Mouse (Mus musculus) spleen, postnatal 14 days (tissue): ENCODE measurements around the gene Mcur1.

Experiments
- DNase-seq, 2 experiments: peaks; one replicate each; pipeline ENCODE4 v3.0.0; 2021 to 2022; ENCODE audit warnings: low spot score in 2 of 2

Gene Mcur1

GRCm38 (mm10) chr13:43565346-43565745 lies 5.4 kb upstream of the Mcur1 start:
- peak; percentile 31 to 66 for DNase-seq

DNA sequence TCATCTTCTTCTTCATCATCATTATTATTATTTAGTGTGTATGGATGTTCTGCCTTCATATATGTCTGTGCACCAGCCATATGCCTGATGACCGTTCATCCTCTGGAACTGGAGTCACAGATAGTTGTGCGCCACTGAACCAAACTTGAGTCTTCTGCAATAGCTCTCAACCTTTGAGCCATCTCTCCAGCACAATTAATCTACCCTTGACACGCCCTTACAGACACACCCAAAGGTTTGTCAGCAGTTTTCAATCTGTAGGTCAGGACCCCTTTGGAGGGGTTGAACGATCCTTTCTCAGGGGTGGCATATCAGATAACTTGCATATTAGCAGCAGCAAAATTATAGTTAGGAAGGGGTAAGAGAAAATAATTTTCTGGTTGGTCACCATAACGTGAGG lies 4.7 kb upstream of the Mcur1 start:
- no peak for DNase-seq

DNA sequence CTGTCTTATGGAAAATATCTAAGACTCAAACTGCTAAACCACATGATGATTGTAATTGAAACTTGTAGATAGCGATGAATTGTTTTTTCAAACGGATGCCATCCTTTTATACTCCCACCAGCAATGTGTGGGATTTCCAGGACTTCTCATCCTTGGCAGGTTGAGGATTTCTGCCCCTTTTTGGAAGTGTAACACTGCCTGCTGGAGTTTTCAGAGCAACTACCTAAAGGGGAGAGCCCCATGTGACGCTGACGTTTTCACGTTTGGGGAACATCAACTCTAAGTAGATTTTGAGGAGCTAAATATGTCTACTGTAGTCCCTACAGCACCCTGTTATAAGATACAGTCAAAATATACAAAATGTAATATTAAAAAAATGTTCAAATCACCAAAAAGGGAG lies 2.7 kb upstream of the Mcur1 start:
- DNase-seq = no peak

- no peak for DNase-seq
These were observed 744 bp upstream of the Mcur1 start for GRCm38 (mm10) chr13:43560458-43561411.

GRCm38 (mm10) chr13:43558959-43559358 lies 1.0 kb downstream of the Mcur1 start:
- no peak for DNase-seq

GRCm38 (mm10) chr13:43558357-43558756 lies 1.6 kb downstream of the Mcur1 start:
- DNase-seq = no peak

GRCm38 (mm10) chr13:43556913-43557542 lies 3.0 kb downstream of the Mcur1 start:
- no peak for DNase-seq

GRCm38 (mm10) chr13:43555321-43555720 lies 4.7 kb downstream of the Mcur1 start:
- no peak for DNase-seq

DNA sequence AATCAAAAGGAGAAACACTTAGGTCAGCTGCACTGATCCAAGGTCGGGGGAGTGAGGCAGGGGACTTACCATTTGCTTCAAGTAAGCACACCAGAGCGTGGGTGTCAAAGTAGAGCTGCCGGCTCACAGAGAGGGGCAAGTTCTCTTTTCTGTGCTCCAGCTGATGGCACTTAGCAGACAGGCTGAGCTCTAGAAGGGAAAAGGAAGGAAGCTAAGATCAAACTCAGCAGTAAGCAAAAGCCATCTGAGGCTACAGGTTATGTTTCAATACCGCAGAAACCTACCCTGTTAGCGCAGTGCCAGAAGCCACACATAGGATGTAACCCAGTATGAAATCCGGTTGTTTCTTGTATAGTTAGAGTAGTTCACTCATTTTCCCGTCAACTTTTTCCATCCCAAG lies 5.2 kb downstream of the Mcur1 start:
- no peak for DNase-seq

DNA sequence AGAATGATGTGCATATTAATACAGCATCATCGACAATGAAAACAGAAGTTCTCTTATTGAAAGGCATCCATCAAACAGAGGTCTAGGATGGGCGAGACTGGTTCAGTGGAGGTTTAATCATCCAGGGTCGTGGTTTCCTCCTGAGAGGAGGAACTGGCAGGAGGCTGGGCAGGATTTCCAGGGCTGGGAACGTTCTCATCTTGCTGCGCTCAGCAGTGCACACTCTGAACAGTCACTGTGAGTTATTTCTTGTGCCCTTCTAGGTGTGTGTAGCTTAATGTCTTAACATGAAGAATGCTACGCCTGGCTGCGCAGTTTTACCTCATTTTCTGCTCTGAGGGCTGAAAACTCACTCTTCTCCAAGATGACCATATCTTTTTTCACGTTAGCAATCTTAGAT lies 9.3 kb downstream of the Mcur1 start:
- DNase-seq = no peak

- DNase-seq = no peak
These were observed 10.1 kb downstream of the Mcur1 start for GRCm38 (mm10) chr13:43549870-43550269.

GRCm38 (mm10) chr13:43549078-43549698 lies 10.8 kb downstream of the Mcur1 start:
- DNase-seq = no peak

DNA sequence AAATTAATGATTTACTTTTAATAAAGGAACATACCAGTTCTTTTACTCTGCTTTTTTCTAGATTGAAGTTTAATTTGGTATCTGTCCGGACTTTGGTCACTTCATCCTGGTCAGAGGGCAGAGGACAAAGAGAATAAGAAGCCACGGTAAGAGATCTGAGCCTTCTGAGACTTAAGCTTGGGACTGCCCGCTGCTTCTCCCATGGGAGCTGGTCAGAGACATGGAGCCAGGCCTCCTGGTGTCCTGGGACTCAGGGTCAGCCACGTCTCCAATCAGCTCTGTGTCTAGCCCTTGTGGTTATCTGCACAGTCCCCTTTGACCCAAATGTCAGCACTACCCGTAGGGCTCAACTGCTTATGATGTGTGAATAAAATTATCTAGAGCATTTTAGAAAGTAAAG lies 11.4 kb downstream of the Mcur1 start:
- no peak for DNase-seq

GRCm38 (mm10) chr13:43546861-43547260 lies 13.1 kb downstream of the Mcur1 start:
- DNase-seq = peak; percentile 42 to 71

- DNase-seq = no peak
These were observed 19.7 kb downstream of the Mcur1 start for GRCm38 (mm10) chr13:43540205-43540815.

- no peak for DNase-seq
These were observed 20.6 kb downstream of the Mcur1 start for GRCm38 (mm10) chr13:43539409-43539808.

DNA sequence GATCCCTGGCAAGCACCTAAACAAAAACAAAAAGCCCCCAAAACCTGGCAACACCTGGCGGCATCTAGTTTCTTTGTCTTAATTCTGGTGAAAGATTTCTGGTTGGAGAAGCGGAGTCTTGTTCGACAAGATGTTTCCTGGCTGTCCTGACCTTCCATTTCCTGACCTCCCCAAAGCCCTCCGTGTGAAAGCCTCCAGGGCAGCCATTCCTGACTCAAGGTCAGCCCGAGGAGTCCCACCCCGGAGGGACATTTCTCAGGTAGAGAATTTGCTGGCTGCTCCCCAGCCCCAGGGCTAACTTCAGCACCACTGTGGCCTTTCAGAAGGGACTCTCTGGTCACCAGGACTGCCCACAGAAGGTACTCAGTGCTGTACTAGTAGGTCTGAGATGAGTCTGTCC lies 22.1 kb downstream of the Mcur1 start:
- DNase-seq = no peak

- no peak for DNase-seq
These were observed 26.0 kb downstream of the Mcur1 start for GRCm38 (mm10) chr13:43534015-43534414.

GRCm38 (mm10) chr13:43530832-43531693 lies 28.9 kb downstream of the Mcur1 start:
- DNase-seq = no peak

DNA sequence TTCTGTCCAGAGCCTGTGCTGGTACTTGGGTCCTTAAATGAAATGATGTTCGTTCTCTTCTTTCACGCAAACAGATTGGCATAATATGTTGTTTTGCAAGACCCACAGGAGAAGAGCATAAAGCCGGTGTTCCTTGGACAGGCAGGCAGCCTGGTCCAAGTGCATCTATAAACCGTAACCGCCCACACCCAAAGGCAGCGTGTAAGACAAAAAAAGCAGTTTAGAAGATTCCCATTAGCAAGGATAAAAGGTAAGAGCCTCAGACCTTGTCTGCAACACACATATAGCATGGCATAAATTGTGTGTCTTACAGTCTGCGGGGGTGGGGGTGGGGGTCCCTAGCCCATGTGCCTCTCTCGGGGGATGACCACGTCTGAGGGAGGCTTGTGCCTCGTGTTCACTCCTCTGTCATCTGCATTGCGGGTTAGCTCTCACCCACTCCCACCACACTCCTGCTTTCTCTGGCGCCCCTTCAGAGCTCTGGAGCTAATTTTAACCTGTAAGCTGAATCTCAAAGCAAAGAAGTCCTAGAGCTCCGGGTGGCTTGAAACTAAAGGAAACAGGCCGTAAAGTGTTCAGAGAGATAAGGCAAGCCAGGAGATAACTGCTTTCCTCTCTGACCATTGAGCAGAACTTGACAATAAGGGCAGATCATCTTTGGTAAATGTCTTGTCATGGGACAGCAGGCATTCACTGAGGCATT lies 29.7 kb downstream of the Mcur1 start:
- no peak for DNase-seq

GRCm38 (mm10) chr13:43526289-43526688 lies 33.7 kb downstream of the Mcur1 start:
- no peak for DNase-seq
